Mouse (Mus musculus) activated CD4-positive, CD25-positive, alpha-beta regulatory T cell, adult 4 months (primary cell): Measurements from ENCODE around the gene Gprc5b. TPM values are rescaled to one million over a fixed set of nuclear protein-coding genes. Genes with fewer than 3 reads are reported as not detected.

Experiments
- ATAC-seq: one replicate; pipeline ENCODE4 v1.8.0; 2017
- polyA plus RNA-seq, 2 experiments: library from polyadenylated mRNA; unstranded; fragments of 100-300 nt; shearing (Covaris generic); gene quantifications; one replicate each; pipeline ENCODE4 v1.2.1; 2017

Gene Gprc5b
- polyA plus RNA-seq, result 1 to 10 TPM; 1.5 to 2.3 TPM

DNA sequence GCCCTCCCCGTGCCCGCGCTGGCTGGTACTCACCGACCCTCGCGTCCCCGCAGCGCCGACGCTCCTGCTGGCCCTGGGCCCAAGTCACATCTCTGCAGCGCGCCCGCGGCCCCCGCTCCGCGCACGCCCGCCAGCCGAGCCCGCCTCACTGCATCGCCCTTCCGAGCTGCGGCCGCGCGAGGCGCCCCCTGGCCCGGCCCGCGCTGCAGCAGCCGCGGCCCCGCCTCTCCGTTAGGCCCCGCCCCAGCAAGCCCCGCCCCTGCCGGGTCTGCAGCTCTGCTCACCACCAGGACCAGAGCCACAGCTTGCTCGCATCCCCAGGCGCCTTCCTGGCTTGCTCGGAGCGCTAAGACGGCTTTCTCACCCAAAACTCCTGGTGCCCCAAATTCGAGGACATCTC lies at the start of gene Gprc5b:
Gene Gprc5b (minus strand): TSS at position 205 of the 400 bp plus-strand sequence.
- peak; percentile 53 for ATAC-seq

DNA sequence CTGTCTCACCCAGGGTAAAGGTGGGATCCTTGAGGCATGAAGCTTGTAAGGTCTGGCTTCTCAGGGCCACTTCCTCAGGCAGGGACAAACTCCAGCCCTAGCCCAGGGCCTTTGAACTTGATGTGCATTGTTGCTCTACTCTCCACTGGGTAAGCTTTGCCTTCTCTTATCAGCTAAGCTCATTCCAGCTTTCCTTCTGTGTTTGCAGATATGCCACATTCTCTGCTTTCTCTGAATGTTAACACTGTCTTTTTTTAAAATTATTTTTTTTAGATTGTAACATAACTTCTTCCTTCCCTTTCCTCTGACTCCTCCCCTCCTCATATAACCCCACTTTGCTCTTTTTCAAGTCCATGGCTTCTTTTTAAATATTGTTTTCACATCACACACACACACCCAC lies 46.5 kb upstream of the Gprc5b start:
- no peak for ATAC-seq

DNA sequence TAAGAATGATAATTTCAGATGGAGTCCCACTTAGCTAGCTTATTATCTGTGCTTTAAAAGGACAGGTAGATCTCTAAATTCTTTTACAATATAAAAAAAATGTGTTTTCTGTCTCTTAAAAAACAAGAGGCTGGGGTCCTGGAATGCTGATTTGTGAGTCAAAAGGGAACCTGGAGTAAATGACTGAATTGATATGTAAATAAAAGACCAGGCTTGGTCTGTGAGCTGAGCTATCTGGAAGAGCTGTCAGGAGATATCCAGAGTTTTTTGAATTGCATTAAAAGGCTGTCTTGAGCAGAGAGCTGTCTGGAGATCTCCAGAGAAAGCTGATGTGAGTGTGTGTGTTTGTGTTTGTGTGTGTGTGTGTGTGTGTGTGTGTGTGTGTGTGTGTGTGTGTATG lies 42.6 kb upstream of the Gprc5b start:
- ATAC-seq, result no peak

DNA sequence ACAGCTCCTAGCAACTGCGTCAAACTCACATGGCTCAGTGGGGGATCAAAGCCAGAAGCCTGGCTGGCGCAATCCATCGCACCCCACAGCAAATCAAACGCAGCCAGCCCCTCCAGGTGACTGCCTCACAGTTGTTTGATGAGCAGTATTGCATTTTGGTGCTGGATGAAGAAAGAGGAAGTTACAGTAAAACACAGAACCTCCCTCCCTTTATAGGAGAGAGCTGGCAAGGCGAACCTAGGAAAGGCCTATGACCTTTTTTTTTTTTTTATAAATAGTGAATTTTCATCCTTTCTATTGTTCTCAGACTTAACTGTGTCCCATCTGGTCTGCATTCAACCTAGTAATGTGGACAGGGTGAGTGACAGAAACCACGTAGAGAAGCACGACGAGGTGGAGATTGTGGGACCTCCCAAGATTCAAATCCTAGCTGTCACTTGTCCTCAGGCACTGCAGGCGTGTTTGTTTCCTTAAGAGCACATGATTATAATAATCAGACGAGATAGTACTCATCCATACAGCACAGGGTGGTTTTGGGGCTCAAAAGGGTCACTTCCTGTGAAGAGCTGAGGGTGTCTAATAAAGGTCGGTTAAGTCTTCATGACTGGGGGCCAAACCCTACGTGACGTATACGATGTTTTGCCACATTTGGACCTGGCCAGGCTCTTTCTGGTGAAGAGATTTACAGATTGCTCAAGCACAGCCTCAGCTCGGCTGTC lies 39.4 kb upstream of the Gprc5b start:
- ATAC-seq, result no peak

DNA sequence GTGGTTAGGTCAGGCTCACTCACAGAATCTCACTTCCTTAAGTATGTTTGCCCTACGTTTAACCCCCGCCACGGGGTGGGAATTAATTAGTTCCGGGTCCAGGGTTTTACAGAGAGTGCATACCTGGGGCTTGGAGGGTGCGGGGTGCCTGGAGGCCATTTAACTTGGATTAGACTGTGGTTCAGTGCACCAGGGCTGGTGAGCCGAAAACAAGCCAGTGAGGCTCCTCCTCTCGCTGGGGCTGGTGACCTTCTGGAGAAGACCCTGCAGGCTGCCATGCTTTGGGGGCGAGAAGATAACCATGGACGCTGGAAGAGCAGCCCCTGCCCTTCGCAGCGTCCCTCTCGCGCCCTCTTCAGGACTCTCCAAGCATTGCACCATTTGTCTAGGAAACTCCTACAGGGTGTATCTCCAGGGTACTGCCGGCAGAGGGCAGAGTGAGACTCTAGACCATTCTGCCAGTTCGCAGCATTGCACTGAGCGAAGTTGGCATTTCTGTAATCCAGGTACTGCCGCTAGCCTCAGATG lies 28.4 kb upstream of the Gprc5b start:
- ATAC-seq, result no peak

DNA sequence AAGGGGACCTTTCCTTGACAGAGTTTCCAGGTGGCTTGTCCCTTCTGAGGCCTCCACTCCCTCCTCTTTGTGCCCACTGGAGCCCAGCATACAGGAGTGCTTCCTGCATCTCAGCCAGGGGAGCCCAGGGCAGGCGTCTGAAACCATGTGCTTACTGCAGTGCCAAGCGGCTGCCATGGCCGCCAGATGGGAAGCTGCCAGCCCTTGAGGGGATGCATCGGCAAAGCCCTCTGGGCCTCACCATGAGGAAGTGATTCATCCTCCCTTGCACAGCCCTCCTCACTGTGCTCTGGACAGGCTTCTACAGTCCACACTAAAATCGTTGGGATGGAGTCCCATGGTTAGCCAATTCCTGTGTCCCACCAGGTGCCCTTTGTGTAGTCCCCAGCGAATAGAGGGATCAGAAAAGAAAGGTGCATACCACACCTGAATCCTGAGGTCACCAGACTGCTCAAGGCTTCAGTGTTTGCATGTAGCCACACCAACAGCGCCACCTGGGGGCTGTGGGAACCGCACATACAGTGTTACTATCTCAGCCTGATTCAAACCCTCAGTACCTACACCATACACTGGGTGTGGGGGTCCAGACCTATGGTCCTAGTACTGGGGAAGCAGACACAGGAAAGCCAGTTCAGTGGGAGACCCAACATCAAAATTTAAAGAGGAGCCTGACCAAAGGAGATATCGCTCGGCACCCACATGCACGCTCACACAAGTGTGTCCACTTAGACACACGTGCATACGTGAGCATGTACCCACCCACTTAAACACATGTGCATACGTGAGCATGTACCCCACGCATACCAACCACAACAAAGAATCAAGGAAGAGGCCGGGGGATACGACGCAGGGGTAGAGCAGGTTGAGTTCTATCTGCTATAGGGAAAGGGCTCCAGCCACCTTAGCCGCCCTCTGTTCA lies 27.5 kb upstream of the Gprc5b start:
- ATAC-seq, result no peak

DNA sequence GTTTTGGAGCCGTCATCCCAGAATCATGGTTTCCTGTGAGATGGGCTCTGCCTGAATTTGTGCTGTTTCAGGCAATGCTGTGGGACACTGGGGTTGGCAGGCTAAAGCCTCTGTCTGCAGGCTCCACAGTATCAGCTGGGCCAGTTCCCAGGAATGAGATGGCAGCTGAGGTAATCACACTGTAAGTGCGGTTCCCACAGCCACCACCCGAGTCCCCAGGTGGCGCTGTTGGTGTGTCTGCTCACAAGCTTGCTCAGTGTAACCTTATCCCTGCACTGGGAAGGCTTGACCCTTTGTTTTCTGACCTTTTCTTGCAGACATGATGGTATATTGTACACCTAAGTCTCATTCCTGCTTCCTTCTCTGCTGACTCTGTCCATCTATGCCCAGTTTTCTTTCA lies 24.5 kb upstream of the Gprc5b start:
- no peak for ATAC-seq

DNA sequence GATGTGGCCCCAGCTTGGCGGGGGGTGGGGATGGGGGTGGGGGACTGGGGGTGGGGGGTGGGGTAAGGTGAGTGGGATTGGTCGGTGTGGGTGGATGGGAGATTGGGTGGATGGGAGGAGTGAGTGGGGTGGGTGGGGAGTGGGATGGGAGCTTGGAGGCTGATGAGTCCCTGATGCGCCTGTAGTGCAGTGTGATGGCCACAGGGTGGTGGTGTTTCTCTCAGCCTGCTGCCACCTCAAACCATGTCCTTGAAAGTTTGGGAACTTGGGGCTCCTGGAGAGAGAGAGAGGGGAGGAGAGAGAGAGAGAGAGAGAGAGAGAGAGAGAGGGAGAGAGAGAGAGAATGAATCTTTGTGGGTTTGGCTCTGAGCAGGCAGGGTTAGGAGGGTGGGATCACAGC lies 20.7 kb upstream of the Gprc5b start:
- ATAC-seq, result no peak

DNA sequence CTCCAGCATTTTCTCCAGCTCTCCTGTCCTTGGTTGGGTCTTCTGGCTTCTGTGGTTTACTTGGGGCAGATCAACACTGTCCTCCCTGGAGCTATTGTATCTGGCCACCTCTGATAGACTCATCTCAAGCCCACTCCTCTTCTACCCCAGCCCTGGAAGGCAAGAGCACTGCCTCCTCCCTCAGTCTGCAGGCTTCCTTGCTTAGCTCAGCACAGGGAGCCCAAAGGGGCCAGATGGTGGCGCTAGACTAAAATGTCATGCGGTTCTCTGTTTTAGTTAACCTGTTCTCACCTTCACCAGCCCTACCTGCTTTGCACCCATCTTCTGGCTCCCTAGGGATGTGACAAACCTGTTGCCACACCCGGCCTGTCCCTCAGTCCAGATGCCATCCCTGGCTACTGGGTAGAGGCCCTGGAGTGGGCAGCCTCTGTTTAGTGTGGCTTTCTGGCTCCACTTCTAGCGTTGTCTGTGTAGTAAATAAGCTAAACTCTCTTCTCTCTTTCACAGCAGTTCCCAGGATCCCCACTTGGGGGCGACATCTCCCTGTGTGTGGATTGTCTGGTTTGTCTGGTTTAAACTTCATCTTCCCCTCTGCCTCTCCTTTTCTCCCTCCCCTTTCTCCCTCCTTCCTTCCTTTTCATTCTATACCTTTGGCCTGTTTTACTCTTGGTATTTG lies 16.0 kb upstream of the Gprc5b start:
- no peak for ATAC-seq

DNA sequence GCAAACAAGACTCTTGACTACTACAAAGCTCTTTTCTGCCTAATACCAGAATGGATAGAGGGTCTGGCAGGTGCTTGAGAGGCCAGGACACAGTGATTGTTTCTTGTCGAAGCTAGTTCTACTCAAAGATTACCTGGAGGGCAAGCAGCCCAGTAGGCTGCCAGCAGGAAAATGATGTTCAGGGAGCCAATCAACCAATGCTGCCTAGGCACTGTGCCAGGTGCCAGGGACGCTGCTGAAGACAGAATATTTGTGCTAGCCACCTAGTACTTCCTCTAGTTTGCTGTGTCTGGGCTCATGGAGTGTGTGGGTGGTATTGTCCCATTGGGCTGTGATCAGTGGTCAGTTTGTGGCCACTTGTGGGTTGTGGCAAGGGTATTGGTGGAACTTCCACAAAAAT lies 7.5 kb upstream of the Gprc5b start:
- ATAC-seq, result no peak

DNA sequence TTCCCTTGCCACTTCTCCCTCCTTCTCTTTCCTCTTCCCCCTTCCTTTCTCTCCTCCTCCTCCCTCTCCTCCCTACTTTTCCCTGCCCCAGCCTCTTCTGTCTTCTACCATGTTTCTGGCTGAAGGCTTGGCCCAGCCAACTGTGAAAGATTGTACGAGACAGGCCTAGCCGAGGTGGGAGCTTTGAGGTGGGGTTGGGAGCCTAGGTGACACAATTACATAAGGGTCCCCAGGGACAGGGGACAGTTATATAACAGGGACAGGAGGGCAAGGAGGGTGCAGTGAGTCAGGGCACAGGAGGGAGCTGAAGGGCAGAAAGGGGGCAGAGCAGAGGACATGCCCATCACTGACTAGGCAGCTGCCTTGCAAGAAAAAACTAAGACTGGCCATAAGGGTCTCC lies 7.0 kb upstream of the Gprc5b start:
- ATAC-seq, result no peak

DNA sequence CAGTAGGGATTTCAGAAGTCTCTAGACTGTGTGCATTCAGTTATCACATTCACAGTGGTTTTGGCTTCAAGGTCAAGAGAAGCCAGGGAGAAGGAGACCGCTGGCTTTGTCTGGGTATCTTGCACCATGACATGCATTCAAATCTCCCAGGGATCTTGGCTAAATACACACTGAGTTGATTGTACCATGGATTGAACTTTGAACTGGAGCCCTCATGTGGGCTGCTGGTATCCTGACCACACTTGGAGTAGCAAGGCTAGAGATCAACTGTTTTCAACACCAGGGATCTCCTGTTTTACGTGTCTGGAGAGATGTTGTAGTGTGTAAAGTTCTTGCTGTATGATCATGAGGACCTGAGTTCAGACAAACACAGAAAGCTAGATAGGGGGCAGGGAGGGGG lies 4.8 kb upstream of the Gprc5b start:
- no peak for ATAC-seq

DNA sequence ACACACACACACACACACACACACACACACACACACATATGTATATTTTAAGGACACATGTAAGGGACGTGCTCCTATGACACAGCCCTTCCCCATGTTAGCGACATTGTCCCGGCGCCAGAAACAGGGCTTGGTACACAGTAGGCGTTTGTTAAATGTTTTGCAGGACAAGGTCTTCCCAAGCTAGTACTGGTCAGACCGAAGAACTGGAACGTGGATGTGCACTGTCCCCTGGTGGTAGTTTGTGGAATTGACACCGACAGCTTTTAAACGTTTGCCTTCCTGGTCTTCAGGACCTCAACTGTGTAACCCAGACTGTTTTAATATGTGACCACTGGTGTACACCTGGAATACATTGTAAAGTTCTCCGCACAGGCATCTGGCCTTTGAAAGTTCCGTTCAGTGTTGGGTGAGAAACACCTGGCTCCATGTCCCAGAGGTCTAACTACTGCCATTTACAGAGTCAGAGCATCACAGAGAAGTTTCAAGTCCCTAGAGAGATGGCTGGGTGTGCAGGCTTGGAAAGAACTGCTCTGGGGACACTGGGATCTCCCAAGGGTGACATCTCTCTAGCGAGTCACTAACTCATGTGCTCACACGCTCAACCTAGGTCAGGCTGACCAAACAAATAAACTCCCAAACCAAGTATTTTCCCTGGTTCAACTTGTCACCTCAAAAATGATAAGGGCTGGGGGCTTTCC lies 1.3 kb upstream of the Gprc5b start:
- ATAC-seq, result peak; percentile 56

DNA sequence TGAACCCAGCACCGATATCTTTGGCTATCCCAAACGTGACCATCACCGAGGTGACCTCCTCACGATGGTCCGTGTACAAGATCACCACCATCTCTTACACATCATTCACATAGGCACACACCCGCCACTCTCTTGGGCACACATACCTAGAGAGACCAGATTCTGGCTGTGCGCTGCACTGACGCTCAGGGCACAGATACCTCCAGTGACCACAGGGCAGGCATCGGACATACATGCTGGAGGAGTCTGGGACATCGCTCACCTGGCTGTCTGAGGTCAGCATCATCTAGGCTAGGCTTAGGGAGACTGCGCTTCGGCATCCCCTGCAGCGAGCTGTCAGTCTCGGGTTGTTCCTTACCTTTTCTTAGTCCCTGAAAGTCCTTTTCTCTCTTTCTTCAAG lies 660 bp upstream of the Gprc5b start:
- no peak for ATAC-seq

DNA sequence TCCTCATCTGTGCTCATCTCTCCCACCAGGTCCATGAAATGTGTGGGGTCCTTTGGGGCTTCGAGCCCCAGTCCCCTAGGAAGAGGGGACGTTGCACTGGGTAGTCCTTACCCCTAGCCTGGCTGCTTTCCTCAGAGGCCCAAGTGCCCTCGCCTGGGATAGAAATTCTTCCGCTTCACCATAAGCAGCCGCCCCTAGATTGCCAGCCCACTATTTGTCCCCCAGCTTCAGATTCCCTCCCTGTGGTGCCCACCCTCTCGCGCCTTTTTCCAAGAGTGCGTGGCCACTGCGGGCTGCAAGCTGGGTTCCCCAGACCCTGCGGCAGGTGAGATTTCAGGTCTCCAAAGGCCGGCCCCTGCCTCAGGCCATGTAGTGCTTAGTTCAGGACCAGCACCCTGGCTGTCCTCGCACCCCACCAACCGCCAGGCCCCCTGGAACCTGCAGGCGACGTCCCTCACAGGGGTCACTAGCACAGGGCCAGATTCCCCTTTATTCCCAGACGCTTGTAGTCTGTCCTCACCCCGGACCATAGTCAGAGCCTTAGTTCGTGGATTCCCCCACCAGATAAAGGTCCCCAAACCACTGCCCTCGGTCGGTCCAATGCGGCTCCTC lies 674 bp downstream of the Gprc5b start:
- no peak for ATAC-seq

DNA sequence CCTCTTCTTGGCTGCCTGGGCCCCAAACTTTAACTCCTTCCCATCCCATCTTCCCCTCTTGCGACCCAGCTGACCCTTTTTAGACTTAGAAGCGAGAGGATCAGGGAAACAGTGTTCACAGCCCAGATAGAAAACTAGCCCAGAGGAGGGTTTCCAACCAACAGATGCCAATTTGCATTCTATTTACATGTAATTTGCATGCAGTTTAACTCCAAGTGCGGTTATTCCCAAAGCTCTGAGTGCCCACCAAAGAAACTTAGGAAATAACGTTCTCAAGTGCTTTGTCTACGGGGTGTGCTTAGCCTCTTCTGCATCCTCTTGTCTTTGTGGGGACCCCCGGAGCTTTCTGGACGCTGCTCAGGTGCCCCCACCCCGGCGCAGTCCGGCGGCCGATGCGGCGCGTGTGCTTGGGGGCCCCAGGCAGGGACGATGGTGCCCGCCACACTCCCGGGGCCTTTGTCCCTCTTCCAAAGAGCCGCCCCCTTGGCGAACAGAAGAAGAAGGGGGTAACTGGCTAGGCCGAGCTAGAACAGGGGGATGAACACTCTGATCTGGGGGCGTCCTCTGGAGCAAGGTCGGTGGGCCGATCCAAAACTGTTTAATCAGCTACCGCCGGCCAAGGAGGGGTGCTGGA lies 1.3 kb downstream of the Gprc5b start:
- ATAC-seq, result no peak

DNA sequence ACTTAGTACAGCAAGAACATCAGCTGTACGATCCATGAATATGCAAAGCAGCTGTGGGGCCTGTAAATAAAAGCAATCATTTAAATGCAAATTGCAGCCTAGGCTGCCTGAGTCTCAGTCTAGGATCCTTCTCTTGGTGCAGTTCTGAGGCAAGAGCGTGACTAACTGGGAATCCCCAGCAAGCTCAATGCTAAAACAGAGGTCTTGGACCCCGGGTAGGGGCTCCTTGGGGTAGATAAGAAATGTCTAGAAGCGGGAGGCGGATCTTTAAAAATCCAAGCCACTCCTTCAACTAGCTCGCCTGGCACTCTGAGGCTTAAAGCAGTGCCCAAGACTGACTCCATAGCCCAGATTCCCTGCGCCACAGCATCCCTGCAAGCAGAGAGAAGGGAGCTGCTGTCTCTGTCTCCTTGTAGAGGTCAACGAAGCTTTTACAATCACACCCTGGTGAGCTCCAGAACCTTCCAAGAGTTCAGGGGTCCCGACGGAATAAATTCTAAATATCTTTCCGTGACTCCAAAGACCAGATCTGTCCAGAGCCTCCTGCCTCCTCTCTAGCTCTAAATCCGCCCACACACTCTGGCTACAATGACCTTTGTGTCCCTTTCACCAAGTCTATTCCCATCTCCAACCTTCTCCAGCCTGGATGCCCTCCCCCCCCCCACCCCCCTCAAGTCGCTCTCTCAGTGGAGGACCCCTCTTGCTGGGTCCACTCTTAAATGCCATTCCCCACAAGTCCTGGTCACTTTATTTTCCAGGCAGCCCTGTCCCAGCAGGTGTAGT lies 2.2 kb downstream of the Gprc5b start:
- no peak for ATAC-seq

DNA sequence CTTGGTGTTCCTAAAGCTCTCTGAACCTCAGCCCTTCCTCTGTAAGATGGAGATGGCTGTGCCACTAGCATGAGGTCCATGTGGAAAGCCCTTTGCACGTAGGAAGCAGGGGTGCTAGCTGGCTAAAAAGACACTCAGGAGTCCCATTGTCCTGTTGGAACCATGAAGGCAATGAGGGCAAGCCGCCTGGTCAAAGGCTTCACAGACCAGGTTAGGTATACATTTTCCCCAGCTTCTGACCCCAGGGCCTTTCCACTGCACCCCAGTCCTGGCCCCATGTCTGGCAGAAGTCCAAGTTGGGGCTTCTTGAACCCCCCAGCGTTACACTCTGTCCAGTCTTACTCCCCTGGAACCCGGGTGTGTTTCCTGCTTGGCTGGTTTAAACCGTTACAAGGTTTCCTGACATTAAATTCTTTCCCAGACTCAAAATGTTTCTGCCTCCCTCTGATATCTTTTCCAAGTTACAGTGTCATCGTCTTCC lies 2.9 kb downstream of the Gprc5b start:
- no peak for ATAC-seq

DNA sequence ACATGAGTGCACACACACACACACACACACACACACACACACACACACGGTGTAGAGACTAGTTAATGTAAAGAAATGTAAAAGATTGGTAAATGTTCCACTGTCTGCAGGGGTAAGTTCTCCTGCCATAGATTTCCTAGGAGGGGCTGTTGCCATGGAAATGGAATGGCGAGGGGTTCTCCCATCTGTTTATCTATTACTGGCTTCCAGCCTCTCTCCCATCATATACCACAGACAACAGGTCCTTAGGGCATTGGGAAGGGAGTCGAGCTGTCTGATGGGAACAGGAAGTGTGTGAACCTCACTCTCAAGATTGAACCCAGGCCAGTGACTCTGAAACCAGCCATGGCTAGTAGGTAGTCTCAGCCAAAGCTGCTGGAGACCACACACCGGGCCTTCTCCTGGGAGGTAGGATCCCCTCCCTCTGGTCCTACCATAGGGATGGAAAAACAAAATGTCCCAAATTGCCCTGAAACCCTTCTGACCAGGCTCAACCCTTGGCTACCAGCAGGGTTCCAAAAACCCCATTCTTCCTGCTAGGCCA lies 3.6 kb downstream of the Gprc5b start:
- ATAC-seq, result no peak

DNA sequence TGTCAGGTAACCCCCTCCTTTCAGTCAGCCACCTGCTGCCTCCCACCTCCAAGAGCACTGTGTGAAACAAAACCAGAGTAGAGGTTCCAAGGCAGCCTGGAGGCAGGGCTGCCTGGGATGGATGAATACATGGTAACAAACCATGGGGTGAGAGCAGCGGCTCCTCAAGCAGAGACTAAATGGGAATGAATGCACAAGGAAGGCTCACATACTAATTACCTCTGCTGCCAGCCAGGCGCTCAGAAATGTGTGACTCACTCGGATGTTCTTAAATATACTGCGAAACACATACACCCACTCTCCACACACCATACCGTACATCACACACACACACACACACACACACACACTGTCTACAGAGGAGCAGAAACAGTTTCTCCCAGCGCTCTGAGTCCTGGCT lies 4.7 kb downstream of the Gprc5b start:
- ATAC-seq, result no peak
